Mouse (Mus musculus): ENCODE measurements at regions not wholly inside any gene's neighbourhood (a gene's known extent, or its start where the extent isn't known, plus 50 kb on each side); places are given as distances from the start of the nearest gene placed in this dataset.

DNA sequence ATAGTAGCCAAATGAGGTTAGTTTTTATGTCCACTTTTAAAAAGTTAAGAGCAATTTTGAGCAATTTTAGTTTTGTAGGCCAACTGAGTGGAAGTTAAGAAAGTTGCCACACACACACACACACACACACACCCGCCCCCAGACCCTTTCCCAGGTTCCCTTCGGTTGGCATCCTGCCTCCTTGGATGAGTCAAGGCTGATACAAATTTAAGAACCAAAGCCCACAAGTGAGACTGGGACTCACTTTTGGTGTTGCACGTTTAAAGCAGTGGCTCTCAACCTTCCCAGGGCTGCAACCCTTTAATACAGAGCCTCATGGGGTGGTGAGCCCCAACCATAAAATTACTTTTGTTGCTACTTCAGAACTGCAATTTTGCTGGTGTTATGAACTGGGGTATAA is 70.4 kb downstream of the Tmem30b start:
- no peak for TF ChIP-seq POLR2A (IDR thresholded peaks at IDR 0.05; ENCODE audit: low read depth, low read length)
- no peak for TF ChIP-seq CTCF (IDR thresholded peaks at IDR 0.05; ENCODE audit: extremely low read depth, insufficient read depth, insufficient read length, insufficient replicate concordance)
